Mouse (Mus musculus) small intestine, adult 2 months (tissue): Measurements from ENCODE around the gene Krtap7-1.

Experiments
- CTCF ChIP-seq: fragments of 200-500 bp; IDR thresholded peaks from 2 replicates; pipeline ENCODE4 v1.5.1; 2012; ENCODE audit warnings: low read depth, mild to moderate bottlenecking, control low read depth, inconsistent platforms, low read length, moderate library complexity, mixed read lengths; ENCODE audit not compliant: insufficient replicate concordance, insufficient read length; ENCODE audit errors: extremely low read depth
- POLR2A ChIP-seq: fragments of 200-500 bp; IDR thresholded peaks from 2 replicates; pipeline ENCODE4 v1.6.1; 2012; ENCODE audit warnings: low read depth, mild to moderate bottlenecking, control low read depth, inconsistent platforms, low read length, moderate library complexity

- no peak for TF ChIP-seq CTCF
- TF ChIP-seq POLR2A, result no peak
Observed at GRCm38 (mm10) chr16:89503571-89503970, 4.6 kb downstream of the Krtap7-1 start.
